Mouse (Mus musculus) T-helper 17 cell (primary cell): ENCODE results near the gene Gm44503.

Experiments used
- in situ Hi-C, 2 experiments: fragments of 300-600 bp; cut with MboI, MseI; formaldehyde crosslinking; loops; 1 replicate in 1 of 2; 2 replicates in 1 of 2; pipeline ENCODE4 v1.15.1; 2025; ENCODE audit warnings: high pct_unique_total_duplicates in 2 of 2

Gene Gm44503

DNA sequence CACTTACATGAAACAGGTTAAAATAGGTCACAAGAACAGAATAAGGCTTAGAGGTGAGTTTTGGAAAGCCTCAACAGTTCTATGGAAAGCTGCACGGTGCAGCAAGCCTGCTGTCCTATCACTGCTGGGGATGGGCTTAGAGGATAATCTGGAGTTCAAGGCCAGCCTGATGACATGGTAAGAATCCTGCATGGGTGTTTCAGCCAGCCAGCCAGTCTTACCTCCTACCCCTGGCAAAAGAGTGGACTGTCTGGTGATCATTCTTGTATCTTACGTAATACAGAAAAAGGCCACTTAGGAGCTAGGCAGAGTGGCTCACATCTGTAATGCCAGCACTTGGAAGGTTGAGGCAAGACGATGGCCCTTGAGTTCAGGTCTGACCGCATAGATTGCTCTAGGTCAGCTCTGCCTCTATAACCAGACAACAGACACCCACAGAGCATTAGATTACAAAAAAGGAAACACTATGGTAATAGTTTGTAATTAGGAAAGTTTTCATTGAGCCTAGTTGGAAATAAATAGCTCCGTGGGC lies 62.0 kb downstream of the Gm44503 start:
- in situ Hi-C loops: no loop called here

DNA sequence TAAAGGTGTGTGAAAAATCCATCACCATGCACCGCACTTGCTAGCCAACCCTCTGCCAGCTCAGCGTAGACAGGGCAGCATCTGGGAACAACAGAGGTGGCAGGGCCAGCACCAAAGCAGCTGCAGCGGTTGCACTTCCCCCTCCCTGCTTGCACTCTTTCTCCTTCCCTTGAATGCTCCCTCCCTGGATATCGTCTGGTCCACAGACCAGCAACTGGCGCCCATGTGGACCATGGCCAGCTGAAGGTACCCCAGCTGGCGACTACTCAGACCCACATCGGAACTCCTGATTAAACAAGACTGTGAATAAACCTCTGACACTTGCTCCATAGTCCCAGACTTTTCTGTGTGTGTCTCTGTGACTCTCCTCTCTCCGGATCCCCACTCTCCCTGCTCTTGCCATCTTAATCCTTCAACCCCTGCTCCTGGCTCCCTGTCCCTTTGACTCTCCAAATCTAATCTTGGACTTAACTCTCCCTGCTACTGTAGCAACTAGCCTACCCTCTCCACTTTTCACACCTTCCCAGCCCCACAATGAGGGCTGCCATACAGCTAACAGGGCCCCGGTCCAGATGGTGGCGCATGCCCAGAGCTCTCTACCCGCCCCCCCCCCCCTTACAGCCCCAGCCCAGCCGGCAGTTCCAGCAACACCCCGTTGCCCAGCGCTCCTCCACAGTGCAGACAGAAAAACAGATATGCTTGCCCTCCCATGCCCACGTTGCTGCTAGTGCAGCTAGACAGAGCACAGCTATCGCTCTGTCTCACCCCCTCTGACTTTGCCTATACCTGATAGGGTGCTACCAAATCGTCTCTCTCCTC lies 67.4 kb downstream of the Gm44503 start:
- in situ Hi-C loops: no loop called here

DNA sequence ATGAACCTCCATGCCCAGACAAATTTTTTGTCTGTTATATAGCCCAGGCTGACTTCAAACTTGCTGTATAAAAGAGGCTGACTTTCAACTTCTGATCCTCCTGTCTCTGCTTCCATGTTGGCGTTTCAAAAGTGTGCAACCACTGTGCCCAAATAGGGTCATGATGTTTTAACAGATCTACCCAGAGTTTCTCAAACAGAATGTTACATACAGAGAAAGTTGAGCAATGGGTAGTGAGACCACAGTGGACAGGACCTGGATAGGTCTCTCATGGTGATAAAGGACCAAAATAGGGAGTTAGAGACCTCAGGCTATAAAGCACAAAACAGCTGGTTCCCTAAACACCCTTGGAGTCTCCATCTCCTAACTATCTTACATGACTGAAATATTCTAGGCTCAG lies 71.8 kb downstream of the Gm44503 start:
- in situ Hi-C loops: no loop called here

DNA sequence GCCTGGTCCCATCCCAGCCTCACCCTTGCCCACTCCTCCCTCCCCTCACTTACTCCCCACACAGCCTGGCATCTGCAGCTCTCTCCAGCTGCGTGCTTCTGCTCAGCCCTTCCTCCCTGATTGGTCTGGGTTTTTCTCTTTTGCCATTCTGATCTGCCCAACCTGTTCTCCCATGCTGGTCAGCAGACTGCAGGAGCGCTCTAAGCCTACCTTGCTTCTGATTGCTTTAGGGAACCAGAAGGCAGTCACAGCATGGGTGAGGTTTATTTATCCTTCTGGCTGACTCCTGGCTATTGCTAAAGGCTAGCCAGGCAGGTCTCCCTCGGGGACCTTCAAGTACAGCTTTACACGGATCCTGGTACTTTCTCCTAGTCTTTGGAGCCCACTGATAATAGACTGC lies 72.8 kb downstream of the Gm44503 start:
- in situ Hi-C loops: no loop called here

DNA sequence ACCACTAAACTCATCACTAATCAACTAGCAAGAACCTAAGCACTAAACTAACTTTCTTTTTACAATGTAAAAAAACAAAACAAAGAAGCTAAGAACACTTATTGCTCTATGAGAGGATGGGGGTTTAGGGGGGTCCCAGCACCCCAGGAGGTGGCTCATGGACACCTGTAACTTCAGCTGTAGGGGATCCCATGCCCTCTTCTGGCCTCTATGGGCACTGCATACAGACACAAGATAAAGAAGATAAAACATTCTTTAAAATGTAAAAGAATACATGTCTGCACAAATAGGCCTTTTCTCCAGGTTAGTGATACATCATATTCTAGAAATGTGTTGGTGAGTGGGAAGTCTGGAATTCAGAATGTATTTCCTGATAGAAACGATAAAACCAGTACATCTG lies 74.8 kb downstream of the Gm44503 start:
- in situ Hi-C loops: no loop called here

- in situ Hi-C loops: no loop called here
Observed at GRCm38 (mm10) chr9:73039222-73039945, 80.7 kb downstream of the Gm44503 start.

DNA sequence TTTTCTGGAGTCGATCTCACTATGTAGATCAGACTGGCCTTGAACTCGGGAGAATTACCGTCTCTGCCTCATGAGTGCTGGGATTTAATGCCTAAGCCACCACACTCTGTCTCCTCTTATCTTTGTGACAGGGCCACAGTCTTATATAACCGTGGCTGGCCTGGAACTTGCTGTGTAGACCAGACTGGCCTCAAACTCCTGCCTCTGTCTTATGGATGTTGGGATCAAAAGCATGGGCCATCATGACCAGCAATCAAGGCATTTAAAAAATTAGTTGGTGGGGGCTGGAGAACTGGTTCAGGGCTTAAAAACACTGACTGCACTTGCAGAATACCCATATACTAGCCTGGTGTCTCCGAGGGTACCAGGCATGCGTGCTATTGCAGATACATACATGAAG lies 81.4 kb downstream of the Gm44503 start, which contains the start of gene Pigb:
Pigb (minus strand) TSS at position 299 of the 400 bp plus-strand sequence.
- in situ Hi-C loops: loop anchor here (5.0 kb wide), 2 partner anchors 47 to 52 kb away; no protein-coding TSS in a partner anchor

DNA sequence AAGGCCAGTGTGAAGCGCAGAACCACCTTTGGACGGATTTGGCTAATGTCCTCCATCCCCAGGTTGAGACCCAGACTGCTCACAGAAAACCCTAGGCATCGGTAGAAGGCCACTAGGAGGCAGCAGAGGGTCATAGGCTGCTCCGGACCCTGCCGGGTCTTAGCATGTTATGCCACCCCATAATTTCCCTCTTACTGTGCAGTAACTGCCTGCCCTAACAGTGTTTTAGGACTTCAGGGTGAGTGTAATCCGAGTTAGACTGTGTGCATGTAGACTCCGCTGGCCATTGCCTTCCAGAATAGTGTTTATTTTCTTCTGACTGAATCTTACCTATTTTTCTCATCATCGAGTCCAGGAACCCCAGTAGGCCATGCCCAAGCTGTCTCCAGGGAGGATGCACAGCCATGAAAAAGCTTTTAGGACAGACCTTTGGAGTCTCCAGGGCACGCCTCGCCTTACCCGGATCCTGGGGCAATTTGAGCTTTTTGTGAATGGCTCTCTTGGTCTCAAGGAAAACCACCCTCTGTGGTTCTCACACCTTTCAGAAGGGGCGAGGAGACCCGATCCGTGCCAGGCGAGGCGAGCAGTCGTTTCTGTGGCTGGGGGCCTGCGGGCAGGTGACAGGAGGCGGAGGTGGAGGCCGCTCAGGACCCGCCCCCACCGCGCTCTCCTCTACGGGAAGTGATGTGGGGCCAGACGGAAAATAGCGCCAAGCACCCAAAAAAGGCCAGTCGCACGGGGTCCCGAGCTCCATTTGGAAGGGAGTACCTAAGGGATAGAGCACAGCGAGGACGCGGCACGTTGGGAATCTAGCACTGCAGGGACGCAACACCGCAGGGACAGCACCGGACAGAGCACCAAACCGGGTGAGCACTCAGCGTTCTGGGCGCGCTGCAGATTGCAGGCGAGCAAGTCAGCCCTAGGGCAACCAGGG lies 85.8 kb downstream of the Gm44503 start, which contains the start of gene Rab27a:
Rab27a (plus strand) TSS at position 709 of the 934 bp plus-strand sequence.
- in situ Hi-C loops: loop anchor here (5.0 kb wide), 2 partner anchors 43 to 48 kb away; no protein-coding TSS in a partner anchor

DNA sequence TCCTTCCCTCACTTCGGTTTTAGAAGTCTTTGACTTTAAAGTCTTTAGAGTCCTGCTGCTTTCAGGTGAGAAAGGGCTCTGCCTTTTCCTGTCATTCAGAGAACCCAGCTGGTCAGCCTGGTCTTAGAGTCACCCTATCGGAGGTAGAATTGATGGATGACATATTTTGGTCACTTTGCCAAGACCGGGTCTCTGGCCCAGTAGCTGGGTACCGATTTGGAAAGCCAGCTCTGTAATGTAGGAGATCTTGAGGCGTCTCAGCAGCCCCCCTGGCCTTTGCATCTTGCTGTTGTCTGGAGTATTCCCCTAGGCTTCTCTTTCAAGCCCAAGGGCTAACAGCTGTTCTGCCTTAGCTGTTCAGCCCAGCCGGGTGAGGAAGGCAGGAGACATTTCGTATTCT lies 86.6 kb downstream of the Gm44503 start:
- in situ Hi-C loops: no loop called here

DNA sequence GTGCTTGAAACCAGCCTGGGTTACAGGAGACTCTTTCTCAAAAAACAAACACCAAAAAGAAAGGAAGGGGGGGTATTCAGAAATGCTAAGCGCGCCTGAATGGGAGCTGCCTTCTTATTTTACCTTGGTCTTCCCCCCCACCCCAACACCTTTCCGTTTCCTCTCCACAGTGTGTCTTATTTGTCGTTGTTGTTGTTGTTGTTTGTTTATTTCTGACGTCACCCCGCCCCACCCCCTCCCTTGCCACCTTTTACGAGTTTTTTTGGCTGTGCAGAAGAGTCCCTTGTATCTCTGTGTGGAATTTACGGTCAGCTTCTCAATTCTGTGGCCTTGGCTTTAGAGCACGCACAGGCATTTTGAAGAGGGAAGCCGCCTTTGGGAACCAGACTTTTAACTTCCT lies 87.1 kb downstream of the Gm44503 start:
- in situ Hi-C loops: no loop called here

GRCm38 (mm10) chr9:73047906-73048305 lies 89.3 kb downstream of the Gm44503 start:
- in situ Hi-C loops: no loop called here

DNA sequence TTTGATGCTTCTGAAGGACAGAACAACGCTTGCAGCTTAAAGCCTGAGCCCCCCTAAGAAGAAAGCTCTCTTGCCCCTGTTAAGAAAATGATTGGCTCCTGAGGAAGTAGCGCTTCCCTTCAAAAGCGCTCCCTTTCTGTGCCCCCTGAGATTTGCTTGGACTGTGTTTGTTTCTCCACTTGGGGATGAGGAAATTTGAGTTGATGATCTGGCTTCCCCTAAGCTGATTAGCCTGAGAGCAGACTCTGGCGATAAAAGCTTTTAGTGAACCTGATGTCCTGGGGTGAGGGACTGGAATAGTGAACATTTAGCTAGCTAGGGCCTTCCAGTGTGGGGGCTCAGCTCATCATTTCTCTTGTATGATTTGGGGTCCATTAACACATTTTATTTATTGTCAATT lies 90.3 kb downstream of the Gm44503 start:
- in situ Hi-C loops: no loop called here

- in situ Hi-C loops: no loop called here
Observed at GRCm38 (mm10) chr9:73049833-73050232, 91.2 kb downstream of the Gm44503 start.

DNA sequence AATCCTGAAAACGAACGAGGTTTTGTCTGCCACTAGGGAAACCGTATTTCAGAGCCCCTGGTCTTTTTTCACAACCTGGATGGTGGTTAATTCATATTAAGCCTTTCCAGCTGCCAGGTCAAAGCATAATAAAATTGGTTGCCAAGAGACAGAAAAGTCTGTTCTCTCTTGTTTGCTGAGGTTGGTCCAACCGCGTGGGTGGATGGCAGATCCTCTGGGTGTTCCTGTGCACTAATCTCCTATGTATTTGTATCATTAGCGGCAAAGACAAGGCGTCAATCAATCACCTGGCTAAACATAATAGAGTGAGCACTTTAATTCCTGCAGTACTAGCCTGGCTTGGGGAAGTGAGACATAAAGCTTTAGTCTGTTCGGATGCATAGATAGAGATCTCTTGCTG lies 92.0 kb downstream of the Gm44503 start:
- in situ Hi-C loops: no loop called here

DNA sequence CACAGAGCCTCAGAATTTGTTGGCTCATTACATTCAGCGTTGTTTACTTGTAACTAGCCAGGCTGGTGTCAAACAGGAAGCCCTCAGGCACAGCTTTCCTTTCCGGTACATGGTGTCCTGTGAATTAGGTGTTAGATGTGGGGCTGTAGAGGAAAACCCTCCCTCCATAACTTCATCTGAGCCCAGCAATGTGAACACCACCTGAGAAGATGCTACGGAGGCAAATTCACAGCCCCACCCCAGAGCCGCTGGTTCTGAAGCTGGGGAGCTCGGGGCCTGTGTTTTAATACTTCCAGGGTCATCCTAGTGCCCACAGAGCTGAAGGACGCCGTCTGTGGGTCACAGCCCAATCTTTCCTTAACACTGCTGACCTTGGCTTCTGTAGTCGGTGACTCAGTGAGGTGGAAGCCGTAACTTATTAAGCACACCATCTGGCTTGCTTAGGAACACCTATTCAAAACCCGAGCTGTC lies 96.8 kb downstream of the Gm44503 start:
- in situ Hi-C loops: no loop called here

GRCm38 (mm10) chr9:73059224-73059623 lies 100.6 kb downstream of the Gm44503 start:
- in situ Hi-C loops: no loop called here

DNA sequence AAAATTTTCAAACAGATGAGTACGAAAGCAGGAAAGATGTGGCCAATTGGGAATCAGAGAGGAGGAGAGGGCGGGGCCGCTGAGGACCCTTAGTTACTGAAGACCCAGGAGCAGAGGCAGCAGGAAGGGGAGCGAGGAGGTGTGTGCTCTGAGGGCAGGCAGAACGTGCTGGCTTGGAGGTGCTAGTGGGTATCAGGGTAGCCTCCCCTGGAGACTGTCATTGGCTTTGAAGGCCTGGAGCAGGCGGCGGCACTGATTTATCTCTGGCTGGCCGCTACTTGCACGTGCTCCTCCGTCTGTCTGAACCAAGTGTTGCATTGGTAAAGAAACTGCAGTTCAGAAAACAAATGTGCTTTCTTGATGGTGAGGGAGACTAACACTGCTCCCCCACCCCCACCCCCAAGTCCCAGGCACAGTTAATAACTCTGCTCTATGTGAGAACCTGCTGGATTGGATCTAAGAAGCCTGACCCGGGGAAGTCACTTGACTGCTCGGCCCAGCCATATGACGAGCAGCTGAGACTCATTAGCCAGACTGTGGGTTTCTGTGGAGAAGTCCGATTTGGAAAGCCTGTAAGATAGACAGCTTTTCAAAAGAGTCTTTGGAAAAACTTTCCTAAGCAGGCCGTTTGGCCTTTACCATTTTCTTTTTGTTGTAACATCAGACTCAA lies 105.1 kb downstream of the Gm44503 start:
- in situ Hi-C loops: no loop called here
